Mouse (Mus musculus): ENCODE data around the gene Stk32c. TPM values are rescaled to one million over a fixed set of nuclear protein-coding genes. Genes with fewer than 3 reads are reported as not detected.

The Stk32c gene
- polyA plus RNA-seq, 1 experiment from 2014 or later: 0.21 TPM

- DNase-seq (ENCODE audit: extremely low spot score, low spot score): no peak
- Histone ChIP-seq H3K4me3 (no peak overlapping the region), H3K27ac (0 out of 2 replicates have a peak overlapping the region, but pooled peaks have one; percentile 31), H3K9me3 (no peaks in the 10 kb centered on the region), H3K27me3 (ENCODE audit: poor library complexity, severe bottlenecking) (0 out of 2 replicates have a peak, but pooled peaks cover 5% of the 10 kb centered on the region), H3K4me1 (peaks cover 24% of the 10 kb centered on the region), H3K36me3 (replicated peaks) (no peaks in the 10 kb centered on the region)
- 85% methylated on average over 6 of the region's 6 CpGs for WGBS
These were observed 1.3 kb downstream of the Stk32c start for GRCm38 (mm10) chr7:139211761-139212160.

GRCm38 (mm10) chr7:139208773-139209095 lies 4.4 kb downstream of the Stk32c start:
- WGBS: 90% methylated on average over 4 of the region's 4 CpGs
- no peaks in the 10 kb centered on the region for H3K9me3 ChIP-seq
- no peak for DNase-seq (ENCODE audit: extremely low spot score, low spot score)
- H3K27me3 ChIP-seq (ENCODE audit: poor library complexity, severe bottlenecking): 0 out of 2 replicates have a peak, but pooled peaks cover 5% of the 10 kb centered on the region
- H3K4me3 ChIP-seq: no peak overlapping the region
- no peak overlapping the region for H3K27ac ChIP-seq
- H3K36me3 ChIP-seq (replicated peaks): no peaks in the 10 kb centered on the region
- peaks cover 21% of the 10 kb centered on the region for H3K4me1 ChIP-seq

DNA sequence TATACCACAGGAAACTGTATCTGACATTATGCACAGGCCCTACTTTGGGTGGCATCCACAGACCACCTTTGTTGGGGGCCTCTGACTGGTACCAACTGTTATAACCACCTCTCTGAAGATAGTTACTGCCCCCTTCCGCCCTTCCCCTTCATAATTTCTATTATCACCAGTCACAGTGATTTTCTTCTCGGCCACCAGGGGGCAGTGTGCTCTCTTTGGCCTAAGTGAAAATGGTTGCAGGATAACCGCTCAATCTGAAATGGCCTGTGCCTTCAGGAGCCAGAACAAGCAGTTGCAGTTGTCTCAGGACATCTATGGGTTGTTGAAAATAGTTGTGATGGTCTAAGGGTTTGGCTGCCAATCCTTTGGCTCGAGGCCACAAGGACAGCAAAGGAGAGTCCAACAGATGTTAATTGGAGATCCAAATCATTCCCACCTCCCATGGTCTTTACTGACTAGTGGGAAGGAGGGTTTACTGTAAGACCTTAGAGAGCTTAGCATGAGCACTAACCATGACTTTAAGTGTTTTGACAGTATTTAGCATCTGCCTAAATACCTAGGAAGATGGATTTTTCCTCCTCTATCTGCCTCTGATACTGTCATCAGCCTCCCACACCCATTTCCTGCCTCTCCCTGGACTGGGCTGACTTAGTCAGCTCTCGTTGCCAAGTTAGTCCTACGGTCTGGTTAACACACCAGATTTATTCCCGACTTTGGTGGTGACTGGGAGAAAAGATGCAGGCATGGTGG lies 4.9 kb downstream of the Stk32c start:
- H3K9me3 ChIP-seq: no peaks in the 10 kb centered on the region
- 32% methylated on average over 7 of the region's 7 CpGs for WGBS
- H3K27me3 ChIP-seq (ENCODE audit: poor library complexity, severe bottlenecking): 0 out of 2 replicates have a peak, but pooled peaks cover 5% of the 10 kb centered on the region
- no peak overlapping the region for H3K27ac ChIP-seq
- no peaks in the 10 kb centered on the region for H3K36me3 ChIP-seq (replicated peaks)
- peaks cover 16% of the 10 kb centered on the region for H3K4me1 ChIP-seq
- no peak overlapping the region for H3K4me3 ChIP-seq
- DNase-seq (ENCODE audit: extremely low spot score, low spot score): peak; percentile 65

- Histone ChIP-seq H3K36me3 (replicated peaks) (no peaks in the 10 kb centered on the region), H3K4me3 (no peak overlapping the region), H3K9me3 (no peaks in the 10 kb centered on the region), H3K27me3 (ENCODE audit: poor library complexity, severe bottlenecking) (peaks cover 15% of the 10 kb centered on the region), H3K4me1 (0 out of 2 replicates have a peak, but pooled peaks cover 3% of the 10 kb centered on the region), H3K27ac (no peak overlapping the region)
- 71% methylated on average over 6 of the region's 6 CpGs for WGBS
- DNase-seq (ENCODE audit: extremely low spot score, low spot score): no peak
These were observed 11.9 kb downstream of the Stk32c start for GRCm38 (mm10) chr7:139201209-139201608.

DNA sequence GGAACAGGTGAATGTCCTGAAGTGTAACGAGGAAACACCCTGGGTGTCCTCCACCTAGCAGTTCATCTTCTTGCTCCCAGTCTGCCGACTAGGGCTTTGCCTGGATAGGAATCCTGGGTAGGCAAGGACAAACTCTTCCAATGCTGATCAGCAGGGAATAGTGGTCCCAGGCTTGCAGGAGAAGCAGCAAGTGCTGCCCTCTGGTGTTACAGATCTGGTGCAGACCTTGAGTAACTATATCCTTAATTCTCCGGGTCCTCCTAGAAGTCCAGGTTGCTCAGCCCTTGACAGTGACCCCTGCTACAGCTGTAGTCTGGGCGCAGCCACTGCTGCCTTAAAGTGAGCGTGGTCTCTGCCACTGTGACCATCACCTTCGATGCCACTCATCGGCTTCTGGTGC lies 13.0 kb downstream of the Stk32c start:
- DNase-seq (ENCODE audit: extremely low spot score, low spot score): peak; percentile 56
- H3K4me3 ChIP-seq: no peak overlapping the region
- peaks cover 15% of the 10 kb centered on the region for H3K27me3 ChIP-seq (ENCODE audit: poor library complexity, severe bottlenecking)
- no peaks in the 10 kb centered on the region for H3K36me3 ChIP-seq (replicated peaks)
- H3K4me1 ChIP-seq: 0 out of 2 replicates have a peak, but pooled peaks cover 3% of the 10 kb centered on the region
- WGBS: 32% methylated on average over 7 of the region's 7 CpGs
- H3K9me3 ChIP-seq: no peaks in the 10 kb centered on the region
- no peak overlapping the region for H3K27ac ChIP-seq

DNA sequence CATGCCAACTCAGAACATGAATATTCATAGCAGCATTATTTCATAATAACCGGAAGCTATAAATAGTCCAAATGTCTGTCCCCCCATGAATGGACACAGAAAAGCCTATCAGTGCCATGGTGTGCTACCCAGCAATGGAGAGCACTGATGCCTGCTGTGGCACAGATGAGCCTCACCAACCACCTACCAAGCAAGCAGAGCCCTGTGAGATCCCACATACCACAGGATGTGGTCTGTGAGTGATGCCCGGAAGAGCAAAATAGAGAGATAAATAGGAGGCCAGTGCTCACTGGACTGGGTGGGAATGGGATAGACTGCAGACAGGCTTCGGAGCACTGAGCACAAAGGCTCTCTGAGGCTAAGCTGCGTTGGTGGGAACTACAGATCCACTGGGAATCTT lies 16.1 kb downstream of the Stk32c start:
- Histone ChIP-seq H3K4me1 (peaks cover 3% of the 10 kb centered on the region; the same call in 1 of the 2 replicates), H3K36me3 (replicated peaks) (no peaks in the 10 kb centered on the region), H3K27ac (no peak overlapping the region), H3K27me3 (ENCODE audit: poor library complexity, severe bottlenecking) (peaks cover 15% of the 10 kb centered on the region), H3K9me3 (no peaks in the 10 kb centered on the region), H3K4me3 (no peak overlapping the region)
- 85% methylated on average over 4 of the region's 4 CpGs for WGBS
- DNase-seq (ENCODE audit: extremely low spot score, low spot score): no peak

- no peak for DNase-seq (ENCODE audit: extremely low spot score, low spot score)
- Histone ChIP-seq H3K27ac (no peak overlapping the region), H3K4me1 (peaks cover 18% of the 10 kb centered on the region), H3K36me3 (replicated peaks) (no peaks in the 10 kb centered on the region), H3K4me3 (no peak overlapping the region), H3K9me3 (peaks cover 22% of the 10 kb centered on the region), H3K27me3 (ENCODE audit: poor library complexity, severe bottlenecking) (peaks cover 48% of the 10 kb centered on the region)
- WGBS: 71% methylated on average over 6 of the region's 6 CpGs
These were observed 21.5 kb downstream of the Stk32c start for GRCm38 (mm10) chr7:139191619-139192018.

DNA sequence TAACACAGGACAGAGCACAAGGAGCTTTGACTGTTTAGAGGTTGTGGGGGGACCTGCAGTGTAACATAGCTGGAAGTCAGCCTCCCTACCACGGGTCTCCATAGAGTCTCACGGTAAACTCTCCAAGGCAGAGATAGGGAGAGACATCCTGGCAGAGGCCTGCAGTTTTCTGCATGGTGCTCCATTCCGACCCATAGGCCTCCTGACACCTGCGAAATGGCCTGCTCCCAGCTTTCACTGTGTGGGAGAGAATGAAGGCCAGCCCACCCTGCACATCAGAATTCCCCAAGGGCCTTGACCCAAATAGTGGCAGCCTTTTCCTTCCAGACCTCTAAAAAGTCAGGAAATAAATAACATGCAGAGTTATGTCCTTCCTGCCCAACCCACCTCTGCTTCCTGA lies 22.5 kb downstream of the Stk32c start:
- H3K4me3 ChIP-seq: no peak overlapping the region
- DNase-seq (ENCODE audit: extremely low spot score, low spot score): no peak
- peaks cover 58% of the 10 kb centered on the region for H3K27me3 ChIP-seq (ENCODE audit: poor library complexity, severe bottlenecking)
- H3K27ac ChIP-seq: no peak overlapping the region
- 91% methylated on average over 4 of the region's 4 CpGs for WGBS
- peaks cover 22% of the 10 kb centered on the region for H3K9me3 ChIP-seq
- H3K36me3 ChIP-seq (replicated peaks): no peaks in the 10 kb centered on the region
- H3K4me1 ChIP-seq: peaks cover 21% of the 10 kb centered on the region

DNA sequence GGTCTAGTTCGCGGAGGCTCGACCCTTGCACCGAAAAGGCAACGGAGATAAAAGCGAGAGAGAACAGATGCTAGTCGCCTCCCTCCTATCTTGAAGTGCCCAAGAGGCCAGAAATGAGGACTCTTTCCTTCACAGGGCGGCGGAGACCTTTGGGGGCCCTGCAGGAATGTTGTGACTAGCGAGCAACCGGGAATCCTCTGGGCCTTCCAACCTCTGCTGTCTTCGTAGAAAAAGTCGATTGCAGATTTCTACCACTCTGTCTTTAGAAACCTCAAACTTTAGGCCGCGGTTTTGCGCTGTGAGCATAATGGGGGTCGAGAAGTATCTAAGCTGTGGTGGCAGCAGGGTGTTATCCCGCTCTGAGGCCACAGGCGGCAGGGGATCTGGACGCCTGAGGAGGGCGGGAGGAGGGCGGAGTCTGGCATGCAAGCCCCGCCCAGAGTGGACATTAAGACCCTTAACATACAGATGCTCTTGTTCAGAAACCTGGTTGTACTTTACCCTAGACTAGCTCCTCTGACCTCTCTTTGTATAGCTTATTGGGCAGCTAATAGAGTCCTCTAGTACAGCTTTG lies 24.4 kb downstream of the Stk32c start:
- peaks cover 22% of the 10 kb centered on the region for H3K9me3 ChIP-seq
- peaks cover 70% of the 10 kb centered on the region for H3K27me3 ChIP-seq (ENCODE audit: poor library complexity, severe bottlenecking)
- 2% methylated on average over 23 of the region's 23 CpGs for WGBS
- peak; percentile 65 for DNase-seq (ENCODE audit: extremely low spot score, low spot score)
- H3K4me1 ChIP-seq: peaks cover 21% of the 10 kb centered on the region
- peak overlapping the region; percentile 78; the same call in 1 of the 2 replicates for H3K27ac ChIP-seq
- peak overlapping the region; percentile 74 for H3K4me3 ChIP-seq
- no peaks in the 10 kb centered on the region for H3K36me3 ChIP-seq (replicated peaks)

- H3K4me1 ChIP-seq: peaks cover 21% of the 10 kb centered on the region
- H3K4me3 ChIP-seq: peak overlapping the region; percentile 74
- WGBS: under 1% methylated on average over 94 of the region's 94 CpGs
- peaks cover 22% of the 10 kb centered on the region for H3K9me3 ChIP-seq
- peak overlapping the region; percentile 78 for H3K27ac ChIP-seq
- peak; percentile 84 for DNase-seq (ENCODE audit: extremely low spot score, low spot score)
- H3K27me3 ChIP-seq (ENCODE audit: poor library complexity, severe bottlenecking): peaks cover 70% of the 10 kb centered on the region
- no peaks in the 10 kb centered on the region for H3K36me3 ChIP-seq (replicated peaks)
These were observed 25.1 kb downstream of the Stk32c start for GRCm38 (mm10) chr7:139187771-139188633.

DNA sequence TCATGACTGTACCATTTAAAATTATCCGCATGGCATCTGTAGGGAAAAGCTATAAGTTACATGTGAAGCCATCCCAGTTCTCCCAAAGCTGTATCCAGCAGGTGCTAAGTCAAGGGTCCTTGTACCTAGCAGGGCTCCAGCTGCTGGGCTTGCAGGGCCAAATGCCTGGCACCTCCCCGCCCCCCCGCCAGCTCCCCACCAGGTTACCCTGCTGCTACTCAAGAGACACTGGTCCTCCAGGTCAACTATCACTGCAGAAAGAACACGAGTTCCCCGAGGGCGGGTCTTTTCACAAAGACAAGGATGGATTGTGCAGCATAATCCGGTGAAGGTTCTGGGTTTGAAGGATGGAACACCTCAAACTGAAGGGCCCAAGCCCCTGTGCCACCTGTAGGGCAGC lies 25.8 kb downstream of the Stk32c start:
- no peak for DNase-seq (ENCODE audit: extremely low spot score, low spot score)
- Histone ChIP-seq H3K4me3 (peak overlapping the region; percentile 74), H3K27ac (no peak overlapping the region), H3K27me3 (ENCODE audit: poor library complexity, severe bottlenecking) (peaks cover 70% of the 10 kb centered on the region), H3K36me3 (replicated peaks) (no peaks in the 10 kb centered on the region), H3K4me1 (peaks cover 21% of the 10 kb centered on the region), H3K9me3 (peaks cover 22% of the 10 kb centered on the region)
- WGBS: 34% methylated on average over 7 of the region's 7 CpGs

- Histone ChIP-seq H3K27me3 (ENCODE audit: poor library complexity, severe bottlenecking) (peaks cover 70% of the 10 kb centered on the region), H3K4me1 (peaks cover 21% of the 10 kb centered on the region), H3K9me3 (peaks cover 22% of the 10 kb centered on the region), H3K27ac (no peak overlapping the region), H3K4me3 (no peak overlapping the region), H3K36me3 (replicated peaks) (no peaks in the 10 kb centered on the region)
- no peak for DNase-seq (ENCODE audit: extremely low spot score, low spot score)
- 77% methylated on average over 8 of the region's 8 CpGs for WGBS
These were observed 26.7 kb downstream of the Stk32c start for GRCm38 (mm10) chr7:139186436-139186835.
